Mouse (Mus musculus): ENCODE results near the gene Spry1.

DNA sequence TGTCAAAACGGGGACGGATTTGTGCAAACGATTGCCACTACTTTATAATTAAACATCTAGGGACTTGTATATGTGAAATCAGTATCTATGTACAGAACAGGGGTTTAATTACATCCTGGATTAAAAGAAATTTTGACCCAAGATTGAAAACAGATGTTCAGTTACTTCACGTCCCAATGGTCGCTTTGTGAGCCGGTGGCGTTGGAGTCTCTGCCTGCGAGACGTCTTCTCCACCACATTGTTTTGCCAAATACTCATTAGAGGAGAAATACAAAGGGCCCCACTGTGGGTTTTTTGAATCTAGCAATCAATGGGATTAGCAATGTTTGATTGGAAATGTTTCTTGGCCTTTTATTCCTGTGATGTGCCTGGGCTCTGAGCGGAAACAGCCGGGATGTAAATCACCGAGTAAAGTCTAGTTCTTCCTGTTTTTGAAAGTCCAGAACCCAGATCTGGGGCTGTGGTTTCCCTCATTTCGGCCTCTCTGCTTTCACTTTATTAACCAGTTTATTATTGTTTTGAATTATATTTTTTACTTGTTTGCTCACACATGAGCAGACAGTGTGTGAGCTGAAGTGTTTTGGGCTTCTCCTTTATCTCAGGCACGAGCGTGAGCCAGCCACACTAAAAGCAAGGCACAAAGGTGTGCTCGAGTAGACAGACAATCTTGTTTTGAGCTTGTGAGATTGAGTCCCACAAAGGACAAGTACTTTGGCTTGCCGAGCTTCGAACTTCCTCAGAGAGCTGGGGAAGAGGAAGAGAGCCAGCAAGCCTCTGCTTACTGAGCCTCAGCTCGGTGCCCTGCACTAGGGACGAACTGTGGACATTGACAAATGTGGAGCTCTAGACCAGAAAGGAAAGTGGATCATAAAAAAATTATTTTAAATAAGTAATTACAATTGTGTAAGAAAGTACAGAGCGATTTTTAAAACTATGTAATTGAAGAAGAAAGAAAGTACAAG, 22.9 kb upstream of the Spry1 start:
- TF ChIP-seq POLR2A (IDR thresholded peaks at IDR 0.05; ENCODE audit: insufficient read depth, low read depth, low read length), result no peak
- no peak for TF ChIP-seq EP300 (IDR thresholded peaks at IDR 0.05; ENCODE audit: insufficient read depth, low read depth, low read length)

Measured in heart, adult 2 months (tissue).